Mouse (Mus musculus) liver, embryonic 14.5 days (tissue): ENCODE data around the gene Nfkbid. TPM values are rescaled to one million over a fixed set of nuclear protein-coding genes. Genes with fewer than 3 reads are reported as not detected.

Experiments used
- ATAC-seq: fragments of 200-750 bp; cut with Nextera tagmentation; 2 replicates; pipeline ENCODE4 v1.8.0; 2017; ENCODE audit warnings: moderate number of reproducible peaks, mild to moderate bottlenecking, moderate library complexity; ENCODE audit not compliant: insufficient read depth
- DNase-seq, 3 experiments: peaks; one replicate each; pipeline ENCODE4 v3.0.0-alpha.2; 2012 to 2013; ENCODE audit warnings: low read depth in 3 of 3, low spot score in 3 of 3
- H3K27ac ChIP-seq: fragments of 300-500 bp; sonication (generic); 2 replicates; pipeline ENCODE4 v1.5.1; 2014; ENCODE audit warnings: moderate library complexity, mild to moderate bottlenecking, control low read depth, inconsistent platforms
- H3K27me3 ChIP-seq: fragments of 300-500 bp; sonication (generic); 2 replicates; pipeline ENCODE4 v1.6.1; 2014; ENCODE audit warnings: mild to moderate bottlenecking, low read length, moderate library complexity; ENCODE audit not compliant: control insufficient read depth, insufficient read depth
- H3K36me3 ChIP-seq: fragments of 300-500 bp; sonication (generic); replicated peaks from 2 replicates; pipeline ENCODE4 v1.6.1; 2014; ENCODE audit warnings: low read depth; ENCODE audit not compliant: control insufficient read depth, insufficient read depth
- H3K4me1 ChIP-seq, 2 experiments: fragments of 200-500 bp in 1 of 2; fragments of 300-500 bp in 1 of 2; sonication (generic) in 1 of 2; replicated peaks; 2 replicates each; pipeline ENCODE4 v1.6.1; 2012 to 2014; ENCODE audit warnings: antibody characterized with exemption in 1 of 2, inconsistent platforms in 1 of 2, low read length in 1 of 2; ENCODE audit not compliant: control insufficient read depth in 2 of 2, insufficient read depth in 2 of 2
- H3K4me2 ChIP-seq: fragments of 300-500 bp; sonication (generic); 2 replicates; pipeline ENCODE4 v1.6.1; 2014; ENCODE audit warnings: low read depth, mild to moderate bottlenecking, control low read depth, moderate library complexity
- H3K4me3 ChIP-seq, 2 experiments: fragments of 200-500 bp in 1 of 2; fragments of 300-500 bp in 1 of 2; sonication (generic) in 1 of 2; 2 replicates each; pipeline ENCODE4 v1.5.1; 2012 to 2014; ENCODE audit warnings: low read depth in 2 of 2, low read length in 2 of 2, mild to moderate bottlenecking in 2 of 2, control low read depth in 1 of 2, inconsistent platforms in 1 of 2, moderate library complexity in 1 of 2; ENCODE audit not compliant: insufficient read depth in 1 of 2
- H3K9ac ChIP-seq: fragments of 300-500 bp; sonication (generic); replicated peaks from 2 replicates; pipeline ENCODE4 v1.6.1; 2014; ENCODE audit warnings: mild to moderate bottlenecking, control low read depth, moderate library complexity
- H3K9me3 ChIP-seq: fragments of 300-500 bp; sonication (generic); 2 replicates; pipeline ENCODE4 v1.6.1; 2016; ENCODE audit warnings: low read length, mixed read lengths; ENCODE audit not compliant: control insufficient read depth
- CTCF ChIP-seq: IDR thresholded peaks from 2 replicates; pipeline ENCODE4 v1.5.1; 2016; ENCODE audit warnings: antibody characterized with exemption, low read depth, control low read depth
- EP300 ChIP-seq: IDR thresholded peaks from 2 replicates; pipeline ENCODE4 v1.6.1; 2016; ENCODE audit warnings: antibody characterized with exemption, low read depth
- WGBS: fragments of 180-500 bp; shearing (Covaris S2); extraction: QIAGEN DNeasy Blood & Tissue Kit; methylation state at CpG from one replicate; pipeline ENCODE4 v1.1.7; 2014; ENCODE audit not compliant: insufficient replicate concordance; 5-methylcytosine and 5-hydroxymethylcytosine counted together
- polyA plus RNA-seq, 2 experiments: library from polyadenylated mRNA; depleted of rRNA in 1 of 2; stranded (reverse) in 1 of 2; unstranded in 1 of 2; fragments of >200 nt; fragmentation: Nextera tagmentation in 1 of 2; extraction: Ambion mirVana in 1 of 2; gene quantifications; 2 replicates each; pipeline versions ENCODE4 v1.2.1 to v1.2.3; 2012 to 2014

The Nfkbid gene
- polyA plus RNA-seq (2012; rRNA removed) (0.92 and 1.2 TPM in 2 replicates), polyA plus RNA-seq (2014; fragmentation: Nextera tagmentation; extraction: Ambion mirVana) (0.69 and 1.1 TPM in 2 replicates)

DNA sequence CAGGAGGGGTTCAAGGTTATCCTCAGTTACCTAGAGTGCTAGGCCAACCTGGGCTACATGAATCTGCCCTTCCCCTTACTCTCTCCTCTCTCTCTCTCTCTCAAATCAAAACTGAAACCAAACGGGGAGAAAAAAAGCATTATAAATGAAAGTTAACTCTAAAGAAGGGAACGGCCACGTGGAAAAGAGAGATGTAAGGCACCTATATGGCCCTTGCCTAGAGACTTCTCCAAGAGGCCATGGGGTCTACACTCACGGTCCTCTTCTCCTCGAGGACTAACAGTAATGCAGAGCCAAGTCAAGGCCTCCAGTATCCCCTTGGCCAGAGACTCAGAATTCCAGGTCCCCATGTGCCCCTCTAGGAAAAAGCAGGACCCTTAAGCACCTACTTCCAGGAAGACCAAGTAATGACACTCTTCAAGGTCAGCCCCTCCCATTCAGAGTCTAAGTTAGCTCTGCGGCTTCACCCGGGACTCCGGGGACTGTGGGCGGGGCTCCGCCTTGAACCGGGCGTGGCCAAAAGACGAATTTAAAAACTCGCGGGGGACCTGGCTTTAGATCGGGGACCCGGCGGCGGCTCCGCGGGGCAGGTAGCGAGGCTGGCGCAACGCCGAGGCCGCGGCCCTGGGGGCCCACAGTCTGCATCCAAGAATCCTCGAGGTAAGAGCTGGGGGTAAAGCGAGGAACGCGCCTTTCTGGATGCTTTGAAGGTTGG lies at the start of gene Nfkbid:
Gene Nfkbid (plus strand): TSS at position 558 of the 715 bp plus-strand sequence.
- WGBS = 5% methylated on average over 31 of the region's 31 CpGs
- H3K36me3 ChIP-seq = no peaks in the 10 kb centered on the region

GRCm38 (mm10) chr7:30373501-30373962 lies 48.0 kb upstream of the Nfkbid start:
- peak; percentile 94 for TF ChIP-seq CTCF
- TF ChIP-seq EP300 = no peak
- DNase-seq (peak; percentile 78 to 82 (median 79)), ATAC-seq (peak; percentile 98)
- Histone ChIP-seq H3K4me2 (peak overlapping the region; percentile 72), H3K36me3 (no peaks in the 10 kb centered on the region), H3K27ac (no peak overlapping the region), H3K9me3 (no peaks in the 10 kb centered on the region), H3K4me3 (peak overlapping the region; percentile 51 to 53), H3K4me1 (no peaks in the 10 kb centered on the region), H3K27me3 (no peaks in the 10 kb centered on the region), H3K9ac (no peak overlapping the region; the same call in 1 of the 2 replicates)
- WGBS = 1% methylated on average over 21 of the region's 21 CpGs

More for the DNA sequence above, at the start of gene Nfkbid:
- ATAC-seq = peak; percentile 50; the same call in 1 of the 2 replicates
- H3K9me3 ChIP-seq = no peaks in the 10 kb centered on the region
- no peak within 1 kb of the TSS for H3K27ac ChIP-seq
- H3K4me3 ChIP-seq = peak within 1 kb of the TSS; percentile 58 to 62
- peak in 2 of 3 experiments; percentile 44 to 45 for DNase-seq
- peak within 1 kb of the TSS; percentile 81 for H3K4me2 ChIP-seq
- peak within 1 kb of the TSS; percentile 37 for H3K9ac ChIP-seq
- H3K4me1 ChIP-seq = peaks cover 0 to 17% of the 10 kb centered on the region in 2 experiments; a peak in 3 of 4 replicates
- TF ChIP-seq EP300 (no peak), CTCF (no peak)
- H3K27me3 ChIP-seq = peaks cover 4% of the 10 kb centered on the region; the same call in 1 of the 2 replicates

DNA sequence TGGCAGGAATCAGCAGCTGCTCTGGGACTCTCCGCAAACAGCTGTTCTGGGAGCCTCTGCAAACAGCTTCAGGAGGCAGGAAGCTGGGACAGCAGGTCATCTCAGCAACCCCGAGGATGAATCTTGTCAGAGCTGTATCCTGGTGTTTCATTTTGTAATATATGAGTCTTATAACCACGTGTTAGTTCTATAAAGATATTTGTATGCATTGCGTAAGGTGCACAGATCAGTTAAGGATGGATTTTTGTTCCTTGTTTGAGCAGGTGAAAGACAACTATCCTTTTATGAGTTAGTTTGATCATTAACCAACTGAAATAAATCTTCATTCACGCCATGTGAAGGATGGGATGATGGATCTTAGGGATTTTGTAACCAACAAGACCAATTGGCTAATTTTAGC lies 41.5 kb upstream of the Nfkbid start:
- ATAC-seq (no peak), DNase-seq (no peak)
- Histone ChIP-seq H3K27ac (no peak overlapping the region), H3K4me2 (no peak overlapping the region), H3K4me3 (no peak overlapping the region), H3K9me3 (no peaks in the 10 kb centered on the region), H3K9ac (no peak overlapping the region), H3K4me1 (no peaks in the 10 kb centered on the region), H3K27me3 (no peaks in the 10 kb centered on the region), H3K36me3 (no peaks in the 10 kb centered on the region)
- no peak for TF ChIP-seq EP300
- WGBS = 43% methylated on average over 5 of the region's 5 CpGs

- Histone ChIP-seq H3K36me3 (no peaks in the 10 kb centered on the region), H3K4me3 (no peak overlapping the region), H3K4me2 (no peak overlapping the region), H3K27ac (no peak overlapping the region), H3K9me3 (no peaks in the 10 kb centered on the region), H3K27me3 (no peaks in the 10 kb centered on the region), H3K4me1 (no peaks in the 10 kb centered on the region), H3K9ac (no peak overlapping the region)
- ATAC-seq = no peak
- no peak for DNase-seq
- TF ChIP-seq EP300 (no peak), CTCF (no peak)
- WGBS = 63% methylated on average over 9 of the region's 9 CpGs
These were observed 37.4 kb upstream of the Nfkbid start for GRCm38 (mm10) chr7:30384106-30384505.

- H3K9me3 ChIP-seq = no peaks in the 10 kb centered on the region
- ATAC-seq (no peak), DNase-seq (no peak)
- 44% methylated on average over 4 of the region's 4 CpGs for WGBS
- H3K4me3 ChIP-seq = no peak overlapping the region
- peaks cover 0 to 10% of the 10 kb centered on the region in 2 experiments; a peak in 2 of 4 replicates for H3K4me1 ChIP-seq
- no peaks in the 10 kb centered on the region for H3K27me3 ChIP-seq
- H3K36me3 ChIP-seq = no peaks in the 10 kb centered on the region
- TF ChIP-seq EP300 (no peak), CTCF (no peak)
- no peak overlapping the region for H3K4me2 ChIP-seq
- no peak overlapping the region for H3K9ac ChIP-seq
- H3K27ac ChIP-seq = no peak overlapping the region
These were observed 28.6 kb upstream of the Nfkbid start for GRCm38 (mm10) chr7:30392746-30393520.
